Mouse (Mus musculus) lung, postnatal 36 days (tissue): ENCODE measurements around the gene Ephb1.

Experiments used
- DNase-seq: peaks from one replicate; pipeline ENCODE4 v3.0.0; 2022; ENCODE audit warnings: mixed read lengths

Gene Ephb1

GRCm38 (mm10) chr9:102352186-102353055 lies 2.1 kb downstream of the Ephb1 start:
- DNase-seq, result no peak

GRCm38 (mm10) chr9:102351721-102352120 lies 2.8 kb downstream of the Ephb1 start:
- no peak for DNase-seq

DNA sequence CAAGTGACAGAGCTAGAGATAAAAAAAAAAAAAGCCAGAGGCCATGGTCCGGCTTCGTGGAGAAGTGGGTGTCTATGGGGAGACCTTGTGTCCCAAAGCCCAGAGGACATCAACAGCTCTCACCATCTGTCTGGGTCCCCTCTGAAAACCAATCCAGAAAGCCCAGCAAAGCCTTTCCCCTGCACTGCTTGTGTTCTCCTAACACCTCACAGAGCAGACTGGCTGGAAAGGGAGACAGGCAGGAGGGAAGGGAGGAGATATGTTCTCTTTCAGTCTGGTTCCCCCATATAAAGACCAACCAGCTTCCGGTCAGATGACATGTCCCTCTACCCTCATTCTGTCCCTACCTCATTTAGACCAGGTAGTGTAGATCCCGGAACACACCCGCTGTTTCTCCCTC lies 3.3 kb downstream of the Ephb1 start:
- no peak for DNase-seq

DNA sequence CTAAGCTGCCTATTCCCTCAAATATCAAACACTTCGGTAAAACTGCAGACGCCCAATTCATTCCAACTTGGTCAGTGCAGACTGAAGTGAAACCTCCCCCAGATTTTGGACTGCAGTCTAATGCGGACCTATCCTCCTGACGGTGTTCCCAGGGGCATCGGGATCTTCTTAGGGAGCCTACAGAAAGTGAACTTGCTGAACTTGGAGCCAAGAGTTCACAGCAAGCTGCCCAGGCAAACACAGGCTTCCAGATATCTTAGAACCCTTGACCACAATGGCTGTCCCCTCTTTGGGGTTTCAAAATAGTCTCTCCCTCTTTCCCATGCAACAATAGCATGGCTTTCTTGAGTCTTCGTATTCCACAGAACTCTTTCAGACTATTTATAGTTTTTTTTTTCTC lies 3.8 kb downstream of the Ephb1 start:
- DNase-seq, result no peak

DNA sequence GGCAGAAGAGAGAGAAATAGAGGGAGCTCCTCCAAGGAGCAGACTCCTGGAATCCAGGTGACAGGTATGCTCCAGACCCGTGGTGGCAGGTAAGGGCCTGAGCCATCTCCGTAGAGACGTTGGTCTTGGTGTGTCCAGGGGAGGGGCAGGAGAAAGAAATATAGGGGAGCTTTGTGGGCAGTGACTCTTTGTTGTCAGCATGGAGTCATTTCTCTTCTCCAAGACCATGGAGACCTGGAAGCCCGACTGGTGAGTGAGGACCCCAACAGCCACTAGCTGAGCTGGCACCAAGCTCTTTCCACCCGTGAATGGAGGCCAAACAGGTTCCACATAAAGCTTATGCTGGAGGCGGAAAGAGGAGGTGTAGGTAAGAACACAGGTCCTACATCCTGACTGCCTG lies 4.4 kb downstream of the Ephb1 start:
- DNase-seq, result no peak

- DNase-seq, result no peak
Measured at GRCm38 (mm10) chr9:102346801-102347200, 7.7 kb downstream of the Ephb1 start.

- DNase-seq, result no peak
Measured at GRCm38 (mm10) chr9:102345474-102345873, 9.0 kb downstream of the Ephb1 start.

DNA sequence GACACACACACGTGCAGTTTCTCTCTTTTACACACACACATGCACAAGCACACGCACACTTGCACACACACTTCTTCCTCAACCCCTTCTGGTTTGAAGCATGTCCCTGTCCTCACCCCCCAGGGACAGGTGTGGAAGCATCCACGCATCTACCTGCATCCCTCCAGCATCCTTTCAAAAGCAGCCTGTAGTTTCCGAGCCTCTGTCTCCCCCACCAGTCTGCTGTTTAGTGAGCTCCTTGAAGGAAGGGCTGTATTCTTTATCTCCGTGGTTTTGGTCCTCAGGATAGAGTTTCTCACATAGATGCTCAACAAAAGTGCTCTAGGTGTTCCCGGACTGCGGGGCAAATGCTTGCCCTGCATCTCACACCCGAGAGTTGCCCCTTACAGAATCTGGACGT lies 9.4 kb downstream of the Ephb1 start:
- DNase-seq, result no peak

- no peak for DNase-seq
Measured at GRCm38 (mm10) chr9:102344086-102344930, 10.2 kb downstream of the Ephb1 start.

- DNase-seq, result no peak
Measured at GRCm38 (mm10) chr9:102343061-102343460, 11.4 kb downstream of the Ephb1 start.

GRCm38 (mm10) chr9:102342026-102342425 lies 12.5 kb downstream of the Ephb1 start:
- DNase-seq, result no peak

DNA sequence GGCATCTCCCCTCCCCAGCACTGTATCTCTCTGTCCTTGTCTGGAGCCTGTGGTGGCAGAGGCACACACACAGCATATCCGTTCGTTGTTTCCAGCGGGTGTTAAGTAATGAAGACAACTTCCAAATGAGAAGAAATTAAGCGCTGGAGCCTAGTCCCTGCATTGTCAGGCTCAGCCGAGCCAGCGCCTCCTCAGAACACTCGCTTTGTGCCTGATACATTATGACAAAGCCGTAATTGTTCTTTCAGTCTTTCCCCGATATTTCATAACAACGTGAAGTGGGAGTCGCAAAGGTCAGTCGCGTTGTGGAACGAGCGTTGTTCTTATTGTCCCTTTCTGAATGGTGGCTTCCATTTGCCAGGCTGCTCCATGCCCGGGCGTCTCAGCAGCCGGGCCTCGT lies 13.7 kb downstream of the Ephb1 start:
- no peak for DNase-seq

- no peak for DNase-seq
Measured at GRCm38 (mm10) chr9:102335571-102336282, 18.8 kb downstream of the Ephb1 start.

DNA sequence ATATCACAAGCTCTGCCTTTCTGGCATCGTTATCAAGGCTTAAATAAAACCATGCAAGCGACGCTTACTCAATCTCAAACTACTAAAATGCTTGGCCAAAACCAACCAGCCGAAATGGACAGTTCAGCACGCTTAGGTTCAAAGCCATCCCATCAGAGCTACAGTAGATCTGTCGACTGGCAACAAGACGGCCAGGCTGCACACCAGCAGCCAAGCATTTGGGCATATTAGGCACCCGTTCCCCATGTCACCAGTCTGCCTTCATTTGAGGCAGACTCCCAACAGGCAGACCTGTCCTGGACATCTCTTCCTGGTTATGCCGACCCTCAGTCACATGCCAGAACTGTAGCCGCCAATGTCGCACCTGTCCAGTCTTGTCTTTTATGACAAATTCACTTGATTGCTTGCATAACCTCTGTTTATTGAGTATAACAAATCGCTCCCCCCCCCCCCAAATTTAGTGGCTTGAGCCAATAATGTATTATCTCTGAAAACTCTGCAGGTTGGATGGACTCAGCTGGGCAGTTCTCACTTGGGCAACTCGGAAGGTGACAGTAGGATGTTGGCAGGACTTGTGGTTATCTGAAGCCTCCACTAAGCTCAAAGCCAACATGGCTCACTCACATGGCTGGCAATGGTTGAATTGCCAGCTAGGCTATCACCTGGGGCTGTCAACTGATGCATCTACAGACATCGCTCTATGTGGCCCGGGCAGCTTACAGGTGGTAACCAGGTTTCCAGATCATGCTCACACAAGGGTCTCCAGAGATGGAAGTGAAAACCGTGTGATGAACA lies 24.0 kb downstream of the Ephb1 start:
- no peak for DNase-seq

GRCm38 (mm10) chr9:102327625-102328150 lies 26.8 kb downstream of the Ephb1 start:
- DNase-seq, result no peak

GRCm38 (mm10) chr9:102315436-102315835 lies 39.1 kb downstream of the Ephb1 start:
- DNase-seq, result no peak

DNA sequence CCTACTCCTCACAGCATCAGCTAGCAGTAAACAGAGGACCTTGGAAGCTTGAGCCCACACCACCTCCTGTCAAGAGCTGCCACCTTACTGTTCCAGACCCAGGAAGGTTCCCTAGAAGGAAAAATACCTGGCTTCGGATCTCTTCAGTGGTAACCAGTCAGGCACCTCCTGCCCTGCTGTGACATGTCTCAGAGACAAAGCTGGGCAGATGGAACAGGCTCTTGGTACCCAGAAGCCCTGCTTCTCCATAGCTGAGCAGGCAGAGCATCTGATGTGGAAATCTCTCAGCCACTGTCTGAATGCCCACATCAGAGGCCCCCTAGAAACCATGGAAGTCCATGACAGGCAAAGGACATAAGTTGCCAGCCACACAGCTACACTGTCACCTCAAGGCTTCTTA lies 39.7 kb downstream of the Ephb1 start:
- DNase-seq, result no peak

- peak; percentile 22 for DNase-seq
Measured at GRCm38 (mm10) chr9:102310431-102310830, 44.1 kb downstream of the Ephb1 start.

- no peak for DNase-seq
Measured at GRCm38 (mm10) chr9:102309278-102309677, 45.2 kb downstream of the Ephb1 start.

- no peak for DNase-seq
Measured at GRCm38 (mm10) chr9:102307656-102308055, 46.8 kb downstream of the Ephb1 start.

GRCm38 (mm10) chr9:102306645-102307415 lies 47.7 kb downstream of the Ephb1 start:
- peak; percentile 80 for DNase-seq
